Mouse (Mus musculus) heart, adult 2 months (tissue): Measurements from ENCODE around the gene Cdc42ep2. TPM values are rescaled to one million over a fixed set of nuclear protein-coding genes. Genes with fewer than 3 reads are reported as not detected.
A peak's percentile ranks its signal among the peaks of the same experiment; 100 is the strongest.

ENCODE experiments used
- DNase-seq, 2 experiments: peaks; one replicate each; pipeline ENCODE4 v3.0.0; 2021
- H3K27ac ChIP-seq: fragments of 200-600 bp; 2 replicates; pipeline ENCODE4 v1.8.1; 2022
- H3K27me3 ChIP-seq: fragments of 200-500 bp; 2 replicates; pipeline ENCODE4 v1.6.1; 2012; ENCODE audit warnings: mild to moderate bottlenecking, low read length, inconsistent platforms, mixed read lengths; ENCODE audit not compliant: control insufficient read depth, insufficient read depth
- H3K36me3 ChIP-seq: fragments of 200-500 bp; 2 replicates; pipeline ENCODE4 v1.6.1; 2012; ENCODE audit warnings: low read length, inconsistent platforms; ENCODE audit not compliant: control insufficient read depth, insufficient read depth
- H3K4me1 ChIP-seq: fragments of 200-500 bp; 2 replicates; pipeline ENCODE4 v1.6.1; 2011; ENCODE audit warnings: low read length; ENCODE audit not compliant: control insufficient read depth, insufficient read depth
- H3K4me3 ChIP-seq: fragments of 200-600 bp; 2 replicates; pipeline ENCODE4 v1.8.1; 2022
- H3K79me2 ChIP-seq: fragments of 200-500 bp; replicated peaks from 2 replicates; pipeline ENCODE4 v1.6.1; 2012; ENCODE audit warnings: mild to moderate bottlenecking, inconsistent platforms, low read length, moderate library complexity, mixed read lengths; ENCODE audit not compliant: control insufficient read depth, insufficient read depth
- H3K9ac ChIP-seq: fragments of 200-500 bp; 2 replicates; pipeline ENCODE4 v1.6.1; 2012; ENCODE audit warnings: low read depth, mild to moderate bottlenecking, control low read depth, inconsistent platforms, low read length, mixed read lengths
- CTCF ChIP-seq: fragments of 200-600 bp; IDR thresholded peaks from 2 replicates; pipeline ENCODE4 v1.8.1; 2022; ENCODE audit warnings: antibody characterized with exemption, mild to moderate bottlenecking, moderate library complexity
- EP300 ChIP-seq: fragments of 200-500 bp; IDR thresholded peaks from 2 replicates; pipeline ENCODE4 v1.6.1; 2011; ENCODE audit warnings: low read depth, low read length, control low read depth; ENCODE audit not compliant: insufficient read depth
- POLR2A ChIP-seq: fragments of 200-500 bp; IDR thresholded peaks from 2 replicates; pipeline ENCODE4 v1.6.1; 2011; ENCODE audit warnings: mild to moderate bottlenecking, low read depth, low read length, control low read depth; ENCODE audit not compliant: insufficient read depth
- WGBS: fragments of 180-500 bp; shearing (Covaris S2); methylation state at CpG from one replicate; pipeline ENCODE4 v1.1.7; 2018; 5-methylcytosine and 5-hydroxymethylcytosine counted together
- intact Hi-C: fragments of 180-260 bp; cut with DNase I; formaldehyde crosslinking; loops from one replicate; pipeline ENCODE4 v1.15.1; 2025
- polyA plus RNA-seq: library from polyadenylated mRNA; depleted of rRNA; stranded (reverse); fragments of >200 nt; gene quantifications from 2 replicates; pipeline ENCODE4 v1.2.3, GENCODE M21; 2012
- total RNA-seq, 2 experiments: library from RNA; stranded (reverse); gene quantifications; 2 replicates each; pipeline ENCODE4 v1.2.3; 2021

The Cdc42ep2 gene
- total and polyA plus RNA-seq, 3 experiments = 8.0 to 11.7 (median 8.4) TPM

- Histone ChIP-seq H3K36me3 (no peaks in the 10 kb centered on the region), H3K79me2 (no peaks in the 10 kb centered on the region), H3K27ac (peak overlapping the region; percentile 70), H3K27me3 (no peaks in the 10 kb centered on the region), H3K4me3 (peak overlapping the region; percentile 74), H3K9ac (peak overlapping the region; percentile 75), H3K4me1 (peaks cover 6% of the 10 kb centered on the region)
- WGBS = 13% methylated on average over 31 of the region's 31 CpGs
- TF ChIP-seq POLR2A (no peak), EP300 (no peak), CTCF (no peak)
- DNase-seq = no peak
- intact Hi-C loops = no loop called here
These were observed 31.2 kb downstream of the Cdc42ep2 start for GRCm38 (mm10) chr19:5893282-5894001.

- no peak for TF ChIP-seq POLR2A
- no peak for TF ChIP-seq CTCF
- no peak for TF ChIP-seq EP300
- Histone ChIP-seq H3K27ac (no peak overlapping the region), H3K79me2 (no peaks in the 10 kb centered on the region), H3K4me1 (peaks cover 6% of the 10 kb centered on the region), H3K9ac (no peak overlapping the region), H3K36me3 (no peaks in the 10 kb centered on the region), H3K4me3 (no peak overlapping the region), H3K27me3 (no peaks in the 10 kb centered on the region)
- 93% methylated on average over 13 of the region's 13 CpGs for WGBS
- no peak for DNase-seq
- intact Hi-C loops = no loop called here
These were observed 31.9 kb downstream of the Cdc42ep2 start for GRCm38 (mm10) chr19:5892735-5893134.

DNA sequence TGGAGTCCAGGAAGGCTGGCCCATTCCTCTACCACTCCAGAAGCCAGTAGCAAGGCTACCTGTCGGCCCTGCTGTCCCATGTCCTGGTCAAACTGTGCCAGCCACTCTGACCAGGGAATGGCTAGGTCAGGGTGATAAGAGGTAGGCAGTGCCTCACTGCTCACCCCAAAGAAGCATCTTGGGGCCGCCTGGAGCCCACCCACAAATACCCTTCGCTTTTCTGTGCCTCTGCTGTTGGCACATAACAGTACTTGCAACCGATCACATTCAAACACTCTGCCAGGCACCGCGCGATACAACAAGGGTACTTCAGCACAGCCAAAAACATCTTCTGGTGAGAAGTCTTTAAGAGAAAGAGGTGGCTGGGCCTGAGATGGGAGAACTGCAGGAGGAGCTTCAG, 32.4 kb downstream of the Cdc42ep2 start:
- Histone ChIP-seq H3K27me3 (no peaks in the 10 kb centered on the region), H3K4me1 (peaks cover 6% of the 10 kb centered on the region), H3K36me3 (no peaks in the 10 kb centered on the region), H3K4me3 (no peak overlapping the region), H3K9ac (no peak overlapping the region), H3K79me2 (no peaks in the 10 kb centered on the region), H3K27ac (no peak overlapping the region)
- WGBS = 95% methylated on average over 7 of the region's 7 CpGs
- intact Hi-C loops = no loop called here
- no peak for TF ChIP-seq CTCF
- no peak for TF ChIP-seq EP300
- no peak for TF ChIP-seq POLR2A
- no peak for DNase-seq

DNA sequence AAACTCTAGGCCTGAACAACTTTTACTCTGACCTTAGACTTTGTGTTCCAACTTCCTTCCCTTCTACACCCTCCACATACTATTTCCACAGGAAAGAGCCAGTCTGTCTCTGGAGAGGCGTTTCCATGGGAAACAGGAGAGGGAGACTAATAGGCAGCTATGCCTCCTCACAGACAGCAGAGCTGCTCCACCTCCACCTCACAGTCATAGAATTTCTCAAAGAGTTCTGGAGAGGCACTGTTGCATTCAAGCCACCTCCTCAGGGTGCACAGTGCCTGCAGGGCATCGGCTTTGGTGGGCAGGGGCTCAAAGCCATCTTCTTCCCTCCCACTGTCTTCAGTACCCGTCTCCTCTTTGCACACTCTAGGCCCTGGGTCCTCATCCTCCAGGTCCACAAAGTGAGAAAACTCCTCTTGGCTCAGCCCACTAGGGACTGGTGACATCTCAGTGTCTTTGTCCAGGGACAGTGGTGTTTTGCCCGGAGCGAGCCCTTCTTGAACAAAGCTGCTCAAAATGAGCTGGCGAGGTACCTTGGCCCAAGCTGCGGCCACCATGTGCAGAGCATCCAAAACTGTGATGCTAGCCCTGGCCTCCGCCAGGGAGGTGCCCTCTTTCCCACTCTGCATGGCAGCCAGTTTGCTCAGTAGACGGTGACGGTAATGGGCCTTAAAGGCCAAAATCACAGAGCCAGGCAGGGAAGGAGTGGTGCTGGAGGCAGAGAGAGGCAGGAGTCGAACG, 32.9 kb downstream of the Cdc42ep2 start:
- TF ChIP-seq POLR2A (no peak), CTCF (no peak), EP300 (no peak)
- 89% methylated on average over 12 of the region's 12 CpGs for WGBS
- H3K9ac ChIP-seq = no peak overlapping the region

DNA sequence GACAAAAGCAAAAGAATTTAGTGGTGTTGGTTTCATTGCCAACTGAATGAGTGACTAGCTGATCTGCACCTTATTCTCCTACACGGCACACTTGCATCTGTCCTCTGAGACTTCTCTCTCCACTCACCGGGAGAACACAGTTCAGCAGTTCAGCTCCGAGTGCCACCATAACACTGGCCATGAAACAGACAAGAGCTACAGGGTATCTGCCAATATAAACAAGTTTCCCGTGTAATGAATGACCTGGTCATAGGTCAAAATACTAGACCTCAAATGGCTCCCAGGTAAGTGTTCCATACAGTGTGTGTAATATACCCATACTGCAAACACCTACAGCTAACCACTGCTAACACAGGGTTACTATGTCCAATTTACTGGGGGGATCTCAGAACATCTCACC, 35.4 kb downstream of the Cdc42ep2 start:
- no peak for TF ChIP-seq EP300
- TF ChIP-seq POLR2A = no peak
- no peak for TF ChIP-seq CTCF
- no peaks in the 10 kb centered on the region for H3K27me3 ChIP-seq
- no peaks in the 10 kb centered on the region for H3K79me2 ChIP-seq
- H3K9ac ChIP-seq = no peak overlapping the region
- no peak overlapping the region for H3K4me3 ChIP-seq
- H3K4me1 ChIP-seq = peaks cover 6% of the 10 kb centered on the region
- H3K27ac ChIP-seq = no peak overlapping the region
- intact Hi-C loops = no loop called here
- DNase-seq = no peak
- no peaks in the 10 kb centered on the region for H3K36me3 ChIP-seq
- 56% methylated on average over 4 of the region's 4 CpGs for WGBS

More for the DNA sequence above, 32.9 kb downstream of the Cdc42ep2 start:
- Histone ChIP-seq H3K27me3 (no peaks in the 10 kb centered on the region), H3K27ac (no peak overlapping the region; the same call in 1 of the 2 replicates), H3K79me2 (no peaks in the 10 kb centered on the region), H3K36me3 (no peaks in the 10 kb centered on the region), H3K4me1 (peaks cover 6% of the 10 kb centered on the region), H3K4me3 (no peak overlapping the region)
- no peak for DNase-seq
- intact Hi-C loops = no loop called here

DNA sequence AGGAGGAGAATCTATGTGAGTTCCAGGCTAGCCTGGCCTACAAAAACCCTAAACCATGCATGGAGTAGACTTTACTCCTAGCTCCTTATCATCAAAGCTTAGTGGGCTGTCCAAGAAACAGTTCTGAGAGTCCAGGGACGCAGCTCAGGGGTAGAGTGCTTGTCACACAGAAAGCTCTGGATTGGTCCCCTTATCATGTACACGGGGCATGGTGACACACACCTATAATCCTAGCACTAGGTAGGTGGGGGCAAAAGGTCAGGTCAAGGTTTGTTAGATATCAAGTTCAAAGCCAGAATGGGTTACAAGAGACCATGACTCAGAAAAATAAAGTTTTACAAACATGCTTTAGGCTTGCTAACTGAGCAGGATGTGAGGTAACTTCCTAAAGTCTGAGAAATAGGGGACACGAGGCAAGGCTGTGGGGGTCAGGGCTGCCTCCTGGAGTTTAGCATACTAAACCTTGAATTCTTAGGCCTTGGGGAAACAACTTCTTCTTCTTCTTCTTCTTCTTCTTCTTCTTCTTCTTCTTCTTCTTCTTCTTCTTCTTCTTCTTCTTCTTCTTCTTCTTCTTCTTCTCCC, 37.3 kb downstream of the Cdc42ep2 start:
- Histone ChIP-seq H3K9ac (no peak overlapping the region), H3K79me2 (no peaks in the 10 kb centered on the region), H3K4me3 (no peak overlapping the region), H3K36me3 (no peaks in the 10 kb centered on the region), H3K27me3 (no peaks in the 10 kb centered on the region), H3K27ac (no peak overlapping the region), H3K4me1 (peaks cover 4% of the 10 kb centered on the region)
- intact Hi-C loops = no loop called here
- DNase-seq = no peak
- TF ChIP-seq POLR2A = no peak
- 62% methylated on average over 3 of the region's 3 CpGs for WGBS
